Mouse (Mus musculus) spleen, adult 12 weeks (tissue): Measurements from ENCODE around the gene Anks4b.

Experiments
- DNase-seq: peaks from one replicate; pipeline ENCODE4 v3.0.0; 2022; ENCODE audit warnings: low spot score

Gene Anks4b

DNA sequence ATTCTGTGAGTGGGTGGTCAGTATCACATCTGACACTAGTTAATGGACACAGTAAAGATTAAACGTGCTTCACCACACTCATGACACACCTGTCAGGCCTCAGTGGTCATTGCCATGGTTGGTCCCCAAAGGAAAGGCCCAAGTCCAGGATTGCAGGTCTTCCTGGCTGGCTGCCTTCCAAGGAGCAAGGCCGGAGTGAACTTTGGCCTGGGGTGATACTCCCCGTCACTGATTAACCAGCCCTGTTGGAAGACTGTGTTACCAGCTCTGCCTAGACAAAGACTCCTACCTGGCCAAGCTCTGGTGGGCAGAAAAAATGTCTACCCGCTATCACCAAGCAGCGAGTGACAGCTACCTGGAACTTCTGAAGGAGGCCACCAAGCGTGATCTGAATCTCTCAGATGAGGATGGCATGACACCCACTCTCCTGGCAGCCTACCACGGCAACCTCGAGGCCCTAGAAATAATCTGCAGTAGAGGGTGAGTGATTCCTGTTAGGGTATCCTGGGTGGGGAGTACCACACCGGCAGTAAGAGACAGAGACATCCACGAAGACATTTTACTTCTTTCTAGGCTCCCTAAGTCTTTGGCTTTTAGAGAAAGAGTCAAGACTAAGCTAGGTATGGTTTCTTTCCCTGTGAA lies at the start of gene Anks4b:
Gene Anks4b, plus strand, starts transcription at position 256 of the 642 bp plus-strand sequence.
- no peak for DNase-seq

DNA sequence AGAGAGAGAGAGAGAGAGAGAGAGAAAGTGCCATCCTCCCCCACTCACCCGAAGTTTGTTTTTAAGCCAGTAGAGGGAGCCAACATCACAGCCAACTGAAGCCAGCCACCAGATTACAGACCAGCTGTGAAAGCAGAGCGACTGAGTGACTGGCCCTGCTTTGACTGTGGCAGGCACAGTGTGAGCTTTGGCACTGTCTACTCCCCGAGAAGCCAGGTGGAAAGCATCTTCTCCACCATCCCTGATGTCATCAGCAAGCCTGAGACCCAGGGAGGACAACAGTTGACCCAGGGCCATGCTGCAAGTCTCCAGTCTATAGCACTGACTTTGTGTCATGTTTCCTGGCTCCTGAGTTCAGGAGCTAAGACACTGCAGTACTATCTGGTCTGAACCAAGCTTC lies 48.8 kb upstream of the Anks4b start:
- no peak for DNase-seq

DNA sequence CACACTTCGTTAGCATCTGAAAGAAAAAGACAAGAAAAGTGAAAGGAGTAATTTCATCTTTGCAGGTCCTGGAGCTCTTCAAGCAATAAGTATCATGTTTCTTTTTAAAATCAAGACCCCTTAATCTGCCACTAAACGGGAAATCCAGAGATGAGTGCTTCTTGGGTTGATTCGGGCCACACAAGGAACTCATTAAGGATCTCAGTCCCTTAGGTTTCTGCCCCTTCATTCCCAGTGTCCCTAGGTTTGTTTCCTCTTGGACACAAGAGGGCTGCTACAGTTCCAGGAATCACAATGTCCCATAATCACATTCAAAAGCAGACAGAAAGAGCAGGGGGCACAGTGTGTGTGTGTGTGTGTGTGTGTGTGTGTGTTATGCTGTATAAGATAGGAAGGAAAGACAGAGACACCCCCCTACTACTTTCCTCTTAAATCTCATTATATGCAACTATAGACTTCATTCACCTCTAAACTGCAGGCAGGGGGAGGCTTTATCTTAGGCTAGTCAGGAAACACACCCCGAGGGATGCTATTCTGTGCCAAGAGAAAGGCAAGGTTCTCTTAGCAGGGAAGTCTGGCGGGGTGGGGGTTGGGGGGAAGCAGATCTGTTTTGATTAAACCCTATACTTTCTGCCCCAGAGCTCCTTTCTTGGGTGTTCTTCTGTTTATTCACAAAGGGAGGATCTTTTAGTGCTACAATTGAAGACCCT lies 46.5 kb upstream of the Anks4b start:
- DNase-seq, result no peak

DNA sequence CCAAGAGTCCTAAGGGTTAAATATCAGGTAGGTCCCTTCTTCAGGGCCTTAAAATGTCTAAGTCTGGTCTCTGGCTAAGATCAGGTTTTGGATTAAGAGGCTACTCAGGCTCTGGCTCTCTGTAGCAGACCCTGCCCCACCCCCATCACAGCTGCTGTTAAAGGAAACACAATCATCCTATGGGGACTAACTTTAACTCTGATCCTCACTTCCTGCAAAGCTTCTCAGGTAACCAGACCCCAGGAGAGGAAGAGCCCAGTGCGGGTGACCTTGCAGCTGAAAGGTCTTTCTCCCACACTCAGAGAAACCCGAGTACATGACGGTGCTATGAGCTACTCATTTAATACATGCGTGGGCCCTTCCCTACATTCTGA lies 46.0 kb upstream of the Anks4b start:
- no peak for DNase-seq

DNA sequence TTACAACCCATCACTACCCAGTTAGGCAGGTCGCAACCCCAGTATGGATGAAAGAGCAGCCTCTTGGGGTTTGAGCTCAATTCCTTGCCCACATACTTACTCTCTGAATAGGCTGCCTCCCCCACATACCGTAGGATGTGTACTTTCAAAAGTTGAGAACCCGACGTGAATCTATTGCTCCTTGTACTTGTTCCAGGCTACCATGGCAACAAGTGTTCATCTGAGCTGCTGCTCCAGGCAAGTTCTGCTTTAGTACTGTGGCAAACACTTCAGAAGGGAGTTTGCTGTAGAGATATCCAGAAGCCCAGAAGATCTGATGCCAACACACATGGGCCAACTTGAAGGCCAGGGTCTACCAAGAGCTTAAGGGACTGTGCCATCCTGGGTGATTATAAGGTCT lies 44.7 kb upstream of the Anks4b start:
- no peak for DNase-seq

DNA sequence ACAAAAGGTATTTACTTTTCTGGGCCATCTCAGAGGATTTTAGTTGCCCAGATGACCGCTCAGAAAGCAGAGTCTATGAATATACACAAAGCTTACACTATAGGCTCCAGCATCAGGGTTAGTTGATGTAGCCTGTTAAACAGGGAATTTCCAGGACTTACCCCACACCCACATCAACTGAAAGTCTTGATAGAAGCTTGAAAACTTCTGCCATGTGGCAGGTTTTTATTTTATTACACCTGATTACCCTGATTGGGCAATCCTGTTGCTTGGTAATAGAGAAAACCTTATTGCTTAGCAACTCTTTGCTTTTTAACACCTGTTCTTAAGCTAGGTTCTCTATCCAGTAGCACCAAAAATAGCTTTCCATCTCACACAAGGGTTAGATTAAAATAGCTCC lies 30.9 kb upstream of the Anks4b start:
- no peak for DNase-seq

DNA sequence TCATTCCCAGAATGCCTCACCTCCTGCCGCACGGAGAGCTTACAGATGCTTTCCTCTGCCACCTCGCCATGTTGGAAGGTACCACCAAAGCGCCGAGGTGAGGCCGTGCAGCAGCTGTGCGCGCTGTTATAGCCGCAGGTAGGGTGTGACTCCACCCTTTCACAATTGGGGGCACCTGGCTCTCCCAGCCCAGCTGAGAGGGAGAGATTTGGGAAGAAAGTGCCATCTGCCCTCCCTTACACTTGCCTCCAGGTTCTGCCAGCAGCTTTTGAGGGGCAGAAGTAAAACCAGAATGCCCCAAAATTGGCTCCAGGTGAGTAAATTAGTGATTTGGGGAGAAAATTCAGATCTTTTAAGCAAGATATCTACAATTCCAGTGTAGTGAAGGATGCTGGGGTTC lies 28.5 kb upstream of the Anks4b start, which contains the start of gene Zp2:
Gene Zp2, minus strand, starts transcription at position 101 of the 400 bp plus-strand sequence.
- no peak for DNase-seq

DNA sequence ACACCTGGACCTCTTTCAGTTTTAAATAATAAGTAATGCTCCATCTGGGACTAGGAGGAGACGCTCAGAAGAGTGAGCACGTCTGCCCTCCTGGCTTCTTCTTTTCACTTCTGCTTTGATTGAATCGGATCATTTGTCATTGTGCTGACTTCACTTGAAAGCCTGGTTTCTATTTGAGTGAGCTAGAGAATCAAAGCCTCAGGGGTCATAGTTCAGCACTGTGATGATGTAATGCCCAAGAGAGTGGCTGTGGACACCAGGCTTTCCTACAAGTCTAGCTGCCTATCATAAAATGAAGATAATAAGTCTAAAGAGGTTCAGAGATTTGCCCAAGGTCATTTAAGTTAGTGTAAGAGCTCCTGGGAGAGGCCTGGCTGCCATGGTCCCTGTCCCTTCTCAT lies 23.4 kb upstream of the Anks4b start:
- DNase-seq, result no peak

DNA sequence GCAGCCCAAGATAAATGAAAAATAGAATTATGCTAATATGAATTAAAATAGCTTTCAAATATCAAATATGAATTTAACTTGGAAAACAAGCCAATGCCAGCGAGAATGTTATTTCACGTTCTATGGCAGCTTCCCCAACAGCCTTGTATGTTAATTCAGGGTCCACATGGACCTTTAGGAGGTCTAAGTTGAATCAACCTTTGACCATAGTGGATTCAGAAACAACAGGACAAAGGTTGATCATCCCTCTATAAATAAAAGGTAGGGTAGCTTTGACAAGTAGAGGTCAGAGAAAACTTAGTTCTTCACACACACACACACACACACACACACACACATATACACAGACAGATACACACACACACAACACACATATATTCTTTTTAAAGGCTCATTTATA lies 22.8 kb upstream of the Anks4b start:
- no peak for DNase-seq

DNA sequence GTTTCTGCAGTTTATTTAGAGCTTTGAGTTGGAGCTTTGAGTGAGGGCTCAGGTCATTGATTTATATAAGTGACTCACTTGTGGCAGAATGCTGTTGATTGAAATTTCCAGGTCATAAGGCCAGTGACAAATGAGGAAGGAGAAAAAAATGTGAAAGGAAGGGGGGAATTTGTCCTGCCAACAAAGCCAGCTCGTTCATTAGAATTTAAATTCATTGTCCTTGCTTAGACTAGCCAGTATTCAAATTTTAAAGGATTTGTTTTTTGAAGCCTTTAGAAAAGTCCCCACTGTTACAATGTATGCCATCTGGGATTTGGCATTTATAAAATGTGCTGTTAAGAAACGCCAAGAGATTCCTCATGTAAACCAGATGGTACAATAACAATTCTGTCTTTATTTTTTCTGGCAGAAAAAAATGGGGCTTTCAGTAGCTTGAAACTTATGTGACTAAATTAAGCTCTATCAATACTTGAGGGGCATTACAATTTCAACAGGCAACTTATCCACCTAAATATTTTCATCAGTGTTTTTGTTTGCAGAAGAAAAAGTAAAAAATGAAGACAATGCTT lies 16.7 kb upstream of the Anks4b start:
- no peak for DNase-seq

DNA sequence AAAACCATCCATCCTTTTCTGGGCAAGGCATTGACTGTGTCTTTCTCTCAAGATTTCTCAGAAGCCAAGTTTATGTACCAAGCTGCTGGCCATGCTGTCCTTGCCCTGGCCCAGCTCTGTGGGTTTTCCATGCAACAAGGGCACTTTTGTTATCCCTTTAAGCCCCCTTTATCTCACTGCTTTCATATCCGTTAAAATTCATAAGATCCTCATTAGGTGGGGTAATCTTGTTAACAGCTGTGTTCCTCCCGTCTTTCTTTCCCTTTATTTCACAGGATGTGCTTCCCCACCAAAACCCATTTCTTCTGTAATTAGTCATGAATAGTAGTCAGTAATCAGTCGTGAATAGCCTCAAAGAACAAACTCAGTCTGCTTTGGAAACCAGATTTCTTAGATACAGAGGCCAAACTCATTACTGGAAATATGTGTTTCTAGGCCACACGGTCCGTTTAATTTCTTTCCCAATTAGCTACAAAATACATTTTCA lies 16.0 kb upstream of the Anks4b start:
- no peak for DNase-seq

DNA sequence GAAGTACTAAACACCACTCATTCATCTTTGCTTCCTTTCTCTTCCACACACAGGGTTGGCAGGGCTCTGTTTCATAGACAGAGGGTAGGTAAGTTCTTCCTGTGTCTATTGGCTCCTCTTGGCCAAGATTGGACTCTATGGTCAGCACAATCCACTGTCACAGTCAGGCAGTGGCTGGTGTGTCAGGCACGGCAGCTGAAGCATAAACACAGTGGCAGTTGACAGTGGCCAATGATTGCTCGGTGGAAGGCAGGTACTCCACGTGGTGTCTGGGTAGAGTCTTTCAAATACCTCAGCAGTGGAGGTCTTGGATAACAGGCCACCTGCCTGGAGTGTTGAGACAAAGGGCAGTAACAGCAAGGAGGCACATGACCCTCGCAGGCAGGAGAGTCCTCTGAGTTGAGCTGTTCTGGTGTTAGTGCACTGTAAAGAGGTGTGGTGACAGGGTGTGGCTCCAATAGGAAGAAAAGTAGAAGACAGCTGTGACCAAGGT lies 15.5 kb upstream of the Anks4b start:
- DNase-seq, result no peak

DNA sequence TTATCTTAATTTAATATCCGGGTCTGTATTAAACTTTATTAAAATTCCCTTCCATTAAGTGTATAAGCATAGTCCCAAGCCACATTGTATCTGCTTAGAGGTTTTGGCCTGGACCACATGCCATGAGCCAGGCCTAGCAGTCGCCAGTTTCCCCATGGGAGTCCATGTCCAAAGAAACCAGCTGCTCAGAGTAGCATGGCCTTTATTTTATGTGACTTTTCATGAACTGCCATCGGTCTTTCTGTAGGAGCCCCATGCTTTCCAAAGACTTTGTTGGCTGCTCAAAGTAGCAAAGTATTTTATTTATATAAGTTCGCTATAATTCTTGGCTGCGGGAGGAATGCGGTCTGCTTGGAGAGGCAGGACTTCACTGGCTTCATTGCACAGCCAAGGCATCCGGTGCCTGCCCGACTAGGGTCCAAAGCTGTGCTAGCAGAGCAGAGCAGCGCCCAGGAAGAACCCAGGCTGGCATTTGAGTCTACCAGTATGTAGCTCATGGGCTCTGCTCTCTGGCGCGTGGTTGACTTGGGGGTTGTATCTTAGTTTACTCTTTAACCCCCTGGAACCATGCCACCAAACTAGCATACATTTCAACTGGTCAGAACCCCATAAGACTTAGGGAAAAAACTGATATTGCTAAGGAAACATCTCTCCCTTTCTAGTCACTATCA lies 9.9 kb upstream of the Anks4b start:
- no peak for DNase-seq

DNA sequence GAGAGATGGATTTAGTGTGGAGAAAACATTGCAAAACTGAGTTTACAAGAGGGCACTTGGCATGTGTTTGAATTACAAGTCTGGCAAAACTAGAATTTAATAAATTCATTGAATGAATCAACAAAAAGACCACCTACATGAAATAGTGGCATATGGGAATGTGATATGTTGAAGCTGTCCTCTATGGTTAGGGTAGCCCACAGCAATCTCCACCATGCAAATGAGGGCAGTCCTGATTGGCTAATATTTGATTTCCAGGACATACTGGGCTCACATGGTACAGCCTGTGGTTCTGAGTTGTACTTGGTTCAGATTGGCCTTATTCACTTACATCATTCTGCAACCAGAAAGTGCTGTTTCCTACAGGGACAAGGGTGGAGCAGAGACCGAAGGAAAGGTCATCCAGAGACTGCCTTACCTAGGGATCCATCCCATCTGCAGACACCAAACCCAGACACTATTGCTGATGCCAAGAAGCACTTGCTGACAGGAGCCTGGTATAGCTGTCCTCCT lies 1.4 kb upstream of the Anks4b start:
- no peak for DNase-seq

DNA sequence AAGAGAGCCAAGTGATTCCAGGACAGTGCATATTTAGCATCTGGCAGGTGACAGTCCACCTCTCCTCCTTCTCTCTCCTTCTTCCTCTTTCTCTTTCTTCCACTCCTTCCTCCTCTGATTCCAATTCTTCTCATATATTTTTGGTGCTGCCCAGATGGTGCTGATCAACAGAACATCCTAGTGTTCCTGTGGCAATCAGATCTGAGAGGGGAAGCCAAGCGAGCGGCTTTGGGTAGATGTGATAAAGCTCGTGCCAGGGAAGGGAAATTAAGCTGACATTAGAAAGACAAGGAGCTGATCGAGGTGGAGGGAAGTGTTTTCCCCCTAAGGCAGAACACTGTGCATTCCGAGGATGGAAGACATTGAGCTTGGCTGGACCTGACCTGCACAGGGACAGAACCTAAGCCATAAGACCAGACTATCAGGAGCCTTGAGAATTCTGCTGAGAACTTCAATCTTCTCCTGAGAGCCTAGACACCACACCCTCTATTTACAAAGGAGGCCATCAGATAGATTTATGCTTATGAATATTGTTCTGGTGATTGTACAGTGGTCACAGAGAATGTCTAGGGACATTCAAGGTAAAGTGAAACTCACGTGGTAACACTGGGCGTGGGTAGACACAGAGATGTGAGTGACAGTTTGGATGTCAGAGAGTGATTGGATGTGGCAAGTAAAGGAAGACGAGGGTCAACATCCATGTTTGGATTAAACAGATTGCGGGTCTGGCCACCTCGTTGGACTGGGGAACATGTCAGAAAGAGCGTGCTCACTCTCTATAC lies 1.3 kb downstream of the Anks4b start:
- no peak for DNase-seq

DNA sequence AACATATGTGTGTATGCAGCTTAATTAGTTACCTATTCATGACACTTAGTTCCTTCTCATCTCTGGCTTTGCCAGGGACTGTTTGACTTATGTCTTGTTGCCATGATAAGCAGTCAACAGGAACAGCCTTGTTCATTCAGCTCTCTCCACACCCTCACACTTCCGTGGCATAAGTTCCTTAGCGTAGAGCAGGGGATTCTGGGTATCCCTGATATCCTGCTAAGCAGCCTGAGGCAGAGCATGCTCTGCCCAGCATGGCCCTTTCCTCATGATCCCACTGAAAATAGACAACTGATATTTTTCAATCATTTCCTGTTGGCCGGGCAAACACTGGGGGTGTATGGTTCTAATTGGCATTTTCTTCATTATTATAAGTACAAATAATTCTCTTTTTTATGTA lies 4.0 kb downstream of the Anks4b start:
- DNase-seq, result no peak

DNA sequence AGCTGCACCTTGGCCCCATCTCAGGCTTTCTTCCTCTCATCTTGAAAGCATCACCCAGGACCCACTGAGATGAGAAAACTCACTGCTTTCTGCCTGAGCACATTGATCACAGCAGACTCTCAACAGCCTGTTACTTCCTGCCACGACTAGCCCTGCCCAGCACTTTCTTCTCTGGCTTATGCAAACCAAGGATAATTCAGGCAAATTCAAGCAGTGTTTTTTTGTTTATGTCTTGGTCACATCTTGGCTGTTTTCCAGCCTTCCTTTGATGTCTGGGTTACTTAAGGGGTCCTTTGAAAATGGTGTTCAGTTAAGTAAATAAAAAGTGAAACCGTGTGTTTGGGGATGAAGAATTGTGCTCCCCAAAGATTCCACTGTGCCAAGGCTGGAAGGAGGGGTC lies 5.3 kb downstream of the Anks4b start:
- no peak for DNase-seq

DNA sequence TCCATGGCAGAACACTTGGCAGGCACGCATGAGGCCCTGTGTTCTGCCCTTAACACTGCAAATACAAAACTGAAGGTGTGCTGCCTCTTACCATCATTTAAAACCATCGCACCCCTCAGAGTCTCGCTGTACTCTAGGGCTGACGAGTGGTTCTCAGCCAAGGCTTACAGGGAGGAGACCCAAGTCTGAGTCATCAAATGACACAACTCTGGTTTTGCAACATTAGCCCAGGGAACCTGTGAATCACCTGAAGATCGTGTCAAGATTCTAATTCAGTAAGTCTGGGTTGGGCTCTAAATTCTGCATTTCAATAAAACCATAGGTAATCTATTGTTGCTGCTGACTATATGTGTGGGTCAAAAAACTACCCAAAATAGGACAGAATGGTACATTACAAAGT lies 6.9 kb downstream of the Anks4b start:
- DNase-seq, result no peak

DNA sequence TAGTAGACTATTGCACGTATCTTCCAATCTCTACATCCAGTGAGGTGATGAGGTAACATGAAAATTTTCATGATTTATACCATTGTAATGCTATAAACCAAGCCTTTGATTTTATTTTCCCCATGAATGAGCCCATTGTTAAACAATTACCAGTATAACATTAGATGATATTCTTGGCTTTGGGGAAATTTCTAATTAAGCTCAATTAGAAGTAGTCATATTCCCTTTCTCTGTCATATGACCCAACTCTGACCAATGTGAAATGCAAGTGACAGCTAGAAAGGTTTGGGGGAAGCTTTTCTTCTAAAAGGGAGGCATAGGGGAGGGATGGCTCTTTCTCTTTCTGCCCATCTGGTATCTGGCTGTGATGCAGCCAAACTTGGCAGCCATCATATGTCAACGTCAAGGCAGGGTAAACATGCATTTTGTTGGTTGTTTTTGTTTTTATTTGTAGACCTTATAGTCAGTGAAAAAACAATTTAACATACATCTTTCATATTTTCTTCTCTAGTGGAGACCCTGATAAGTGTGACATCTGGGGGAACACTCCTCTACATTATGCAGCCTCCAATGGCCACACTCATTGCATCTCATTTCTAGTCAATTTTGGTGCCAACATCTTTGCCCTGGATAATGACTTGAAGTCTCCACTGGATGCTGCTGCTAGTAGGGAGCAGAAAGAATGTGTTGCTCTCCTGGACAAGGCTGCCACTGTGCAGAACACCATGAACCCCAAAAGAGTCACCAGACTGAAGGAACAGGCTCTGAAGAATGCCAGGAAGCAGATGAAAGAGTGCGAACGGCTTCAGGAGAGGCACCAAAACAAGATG lies 8.0 kb downstream of the Anks4b start:
- no peak for DNase-seq

DNA sequence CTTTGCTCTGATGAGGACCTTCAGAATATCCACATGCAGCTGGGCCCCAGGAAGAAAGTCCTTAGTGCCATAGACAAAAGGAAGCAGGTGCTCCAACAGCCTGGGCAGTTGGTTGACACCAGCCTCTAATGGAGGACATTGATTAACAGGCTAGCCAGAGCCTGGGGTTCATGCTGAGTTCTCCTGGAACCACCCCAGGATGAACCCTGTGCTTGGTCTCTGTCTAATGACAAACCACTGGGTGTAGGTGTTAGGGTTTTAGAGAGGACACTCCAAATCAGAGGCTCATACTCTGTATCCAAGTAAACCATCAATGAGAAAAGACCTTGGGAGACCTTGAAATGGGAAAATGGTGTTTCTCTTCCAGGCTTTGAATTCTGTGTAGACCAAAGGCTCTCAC lies 9.2 kb downstream of the Anks4b start:
- no peak for DNase-seq

DNA sequence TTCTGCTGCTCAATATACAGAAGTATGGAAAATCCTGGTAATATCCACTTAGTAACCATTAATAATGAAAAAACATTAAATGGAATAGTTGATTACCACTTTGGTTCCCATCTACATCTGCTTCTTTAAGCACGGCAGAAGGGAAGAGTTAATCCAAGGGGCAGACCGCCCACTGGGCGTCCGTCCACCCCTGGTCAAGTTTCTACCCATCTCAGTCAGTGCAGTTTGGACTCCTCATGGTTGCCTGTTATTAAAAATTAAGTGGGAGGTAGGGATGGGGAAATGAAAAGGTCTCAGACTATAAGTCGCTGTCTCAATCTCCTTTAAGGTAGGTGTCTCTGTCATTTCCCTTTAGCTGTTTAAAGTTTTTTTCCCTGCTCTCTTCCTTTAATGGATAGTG lies 15.3 kb downstream of the Anks4b start:
- no peak for DNase-seq
